Mouse (Mus musculus) liver, adult 2 months (tissue): ENCODE measurements around the gene Jak2.

Experiments used
- CTCF ChIP-seq: fragments of 200-500 bp; IDR thresholded peaks from 2 replicates; pipeline ENCODE4 v1.5.1; 2011; ENCODE audit warnings: low read depth, low read length, control low read depth
- POLR2A ChIP-seq: fragments of 200-500 bp; IDR thresholded peaks from 2 replicates; pipeline ENCODE4 v1.6.1; 2011; ENCODE audit warnings: low read length, control low read depth; ENCODE audit not compliant: insufficient read depth; ENCODE audit errors: extremely low read depth

GRCm38 (mm10) chr19:29238171-29238570 lies 13.5 kb upstream of the Jak2 start:
- no peak for TF ChIP-seq CTCF
- no peak for TF ChIP-seq POLR2A
